Mouse (Mus musculus): ENCODE results near the gene Dennd1c.
A peak's percentile ranks its signal among the peaks of the same experiment; 100 is the strongest.

The Dennd1c gene

DNA sequence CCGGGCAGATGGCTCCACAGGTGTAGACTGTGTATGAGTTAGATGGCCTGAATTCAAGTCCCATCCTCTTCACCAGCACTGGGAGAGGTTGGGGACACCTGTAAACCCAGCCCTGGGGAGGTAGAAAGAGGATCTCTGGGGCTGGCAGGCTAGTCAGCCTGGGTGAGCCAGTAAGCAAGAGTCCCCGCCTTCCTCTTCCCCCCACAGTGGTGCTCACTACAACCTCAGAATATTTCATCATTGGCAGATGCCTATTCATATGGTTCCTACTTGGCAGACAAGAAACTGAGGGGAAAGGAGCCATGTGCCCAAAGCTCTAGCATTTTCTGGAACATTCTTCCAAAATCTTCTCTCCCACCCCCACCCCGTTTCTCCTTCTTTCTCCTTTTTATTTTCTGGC lies 29.5 kb downstream of the Dennd1c start:
- DNase-seq (ENCODE audit: inconsistent ontology term) = no peak

GRCm38 (mm10) chr17:57047406-57047805 lies 30.9 kb downstream of the Dennd1c start:
- DNase-seq (ENCODE audit: inconsistent ontology term) = no peak

GRCm38 (mm10) chr17:57041554-57041953 lies 36.8 kb downstream of the Dennd1c start, which contains the start of gene Slc25a41:
Gene Slc25a41 (minus strand): TSS chr17:57041654.
- no peak for DNase-seq (ENCODE audit: inconsistent ontology term)

DNA sequence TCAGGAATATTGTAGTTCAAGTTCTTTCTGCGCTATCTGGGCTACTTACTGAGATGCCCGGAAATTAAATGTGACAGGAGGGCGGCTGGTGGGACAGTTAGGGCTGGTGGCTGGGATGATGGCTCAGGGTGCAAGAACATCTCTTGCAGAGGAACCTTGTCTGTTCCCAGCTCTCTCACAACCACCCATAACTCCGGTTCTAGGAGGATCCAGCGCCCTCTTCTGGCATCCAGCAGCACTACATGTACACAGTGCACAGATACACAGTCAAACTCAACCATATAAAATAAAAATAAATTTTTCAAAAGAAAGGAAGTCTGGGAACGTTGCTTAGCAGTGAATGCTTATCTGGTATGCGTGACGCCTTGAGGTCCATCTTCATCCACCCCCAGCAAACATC lies 39.3 kb downstream of the Dennd1c start:
- DNase-seq (ENCODE audit: inconsistent ontology term) = no peak

- DNase-seq (ENCODE audit: inconsistent ontology term) = no peak
Observed at GRCm38 (mm10) chr17:57032854-57033253, 45.5 kb downstream of the Dennd1c start.

DNA sequence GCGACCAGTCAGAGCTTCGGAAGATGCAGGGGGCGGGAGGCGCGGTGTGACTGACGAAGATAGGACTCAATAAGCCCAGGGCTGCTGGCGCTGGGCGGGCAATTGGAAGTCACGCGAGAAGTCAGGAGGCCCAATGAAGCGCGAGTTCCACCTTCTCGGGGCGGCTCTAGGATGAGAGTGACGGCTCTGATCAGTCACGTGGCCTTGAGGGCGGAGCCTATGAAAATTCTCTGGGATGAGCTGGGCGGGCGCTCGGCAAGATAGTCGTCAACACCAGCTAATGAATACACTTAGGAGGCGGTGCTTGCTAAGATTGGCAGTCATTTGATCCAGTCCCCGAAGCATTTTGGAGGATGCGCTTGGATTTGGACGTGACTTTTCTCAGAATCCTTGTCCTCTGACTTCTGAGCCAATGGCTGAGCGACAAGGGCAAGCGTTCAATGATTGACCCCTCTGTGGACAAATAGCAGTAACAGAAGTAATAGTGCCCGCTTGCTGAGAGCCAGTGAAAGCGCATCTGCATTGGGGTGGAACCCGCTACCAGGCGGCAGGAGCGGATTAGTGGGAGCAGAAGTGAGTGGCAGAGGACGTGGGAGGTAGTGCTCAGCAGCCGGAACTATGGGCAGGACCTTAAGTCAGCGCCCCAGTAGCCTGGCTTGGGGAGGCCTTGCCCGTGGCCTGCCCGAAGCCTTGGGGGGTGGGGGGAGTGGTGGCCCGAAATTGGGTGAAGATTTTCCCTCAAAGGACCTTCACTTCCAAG lies 46.5 kb downstream of the Dennd1c start:
- peak; percentile 100 for DNase-seq (ENCODE audit: inconsistent ontology term)

DNA sequence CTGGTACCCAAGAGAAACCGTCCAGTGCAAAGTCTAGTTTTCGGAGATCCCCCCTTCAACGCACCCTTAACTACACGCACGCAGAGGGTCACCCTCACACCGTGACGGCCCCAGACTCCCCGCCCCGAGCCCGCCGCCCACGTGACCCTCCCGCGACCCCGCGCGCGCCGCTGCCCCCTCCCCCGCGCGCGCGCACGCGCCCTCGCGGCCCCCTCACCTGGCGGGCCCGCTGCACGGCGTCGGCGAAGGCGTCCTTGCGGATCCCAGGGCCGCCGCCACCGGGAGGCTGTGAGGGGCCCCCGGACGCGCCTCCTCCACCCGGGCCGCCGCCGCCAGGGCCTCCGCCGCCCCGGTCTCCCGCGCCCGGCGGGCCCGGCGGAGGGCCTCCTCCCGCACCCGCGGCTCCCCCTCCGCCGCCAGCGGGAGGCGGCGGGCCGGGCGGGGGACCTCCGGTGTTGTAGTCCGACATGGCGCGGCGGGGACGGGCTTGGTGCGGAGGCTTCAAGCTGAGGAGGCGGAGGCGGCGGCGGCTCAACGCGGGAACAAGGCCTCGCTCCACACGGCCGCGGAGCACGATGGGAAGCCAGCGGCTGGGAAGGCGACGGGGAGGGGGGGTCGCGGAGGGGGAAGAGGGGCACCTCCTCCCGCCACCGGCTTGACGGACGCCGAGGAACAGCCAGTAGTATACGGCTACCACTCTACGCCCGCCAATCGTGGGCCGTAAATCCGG lies 47.2 kb downstream of the Dennd1c start, which contains the start of gene Khsrp:
TSS of gene Khsrp (minus strand) at position 592 of the 730 bp plus-strand sequence.
- peak; percentile 52 for DNase-seq (ENCODE audit: inconsistent ontology term)

DNA sequence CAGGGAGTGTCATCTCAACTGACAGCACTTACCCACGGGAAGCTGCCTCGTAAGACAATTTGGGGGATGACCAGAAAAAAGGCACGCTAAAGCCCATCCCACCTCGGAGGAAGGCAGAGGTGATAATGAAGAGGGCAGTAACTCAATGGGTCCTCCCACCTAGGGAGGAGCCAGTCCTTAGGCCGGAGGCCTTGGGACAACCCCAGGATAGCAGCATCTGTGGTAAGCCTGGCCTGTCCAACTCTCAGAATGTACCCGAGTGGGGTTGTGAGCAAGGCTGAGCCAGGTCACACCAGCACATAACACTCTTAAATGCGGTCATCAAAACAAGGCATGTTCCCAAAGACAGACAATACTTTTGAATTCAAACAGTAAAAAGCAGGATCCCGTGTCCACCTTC lies 48.6 kb downstream of the Dennd1c start:
- peak; percentile 23 for DNase-seq (ENCODE audit: inconsistent ontology term)

GRCm38 (mm10) chr17:57027471-57027870 lies 50.8 kb downstream of the Dennd1c start:
- DNase-seq (ENCODE audit: inconsistent ontology term) = no peak

DNA sequence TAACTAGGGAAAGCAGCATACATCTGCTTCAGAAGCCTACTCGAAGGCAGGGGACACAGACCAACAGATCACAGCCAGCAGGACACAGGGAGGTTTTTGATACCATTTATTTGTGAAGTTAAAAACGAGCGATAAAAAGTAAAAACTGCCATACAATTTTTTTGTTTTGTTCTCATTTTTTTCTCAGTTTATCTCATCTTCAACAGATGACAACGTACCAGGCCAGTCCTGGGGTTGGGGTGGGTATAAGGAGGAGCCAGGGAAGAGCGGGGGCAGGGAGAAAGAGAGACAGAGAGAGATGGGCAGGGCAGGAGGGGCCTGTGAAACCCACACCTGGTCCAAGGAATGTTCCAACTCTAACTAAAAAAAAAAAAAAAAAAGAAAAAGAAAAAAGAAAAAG lies 57.4 kb downstream of the Dennd1c start:
- no peak for DNase-seq (ENCODE audit: inconsistent ontology term)

- no peak for DNase-seq (ENCODE audit: inconsistent ontology term)
Observed at GRCm38 (mm10) chr17:57019693-57020092, 58.6 kb downstream of the Dennd1c start.

All from Muller cell, postnatal 12 days (primary cell).